Mouse (Mus musculus): Measurements from ENCODE around the gene Tnfaip8l1. TPM values are rescaled to one million over a fixed set of nuclear protein-coding genes. Genes with fewer than 3 reads are reported as not detected.

Tnfaip8l1 gene
- polyA plus RNA-seq, 1 experiment from 2014 or later, result 10.5 TPM

DNA sequence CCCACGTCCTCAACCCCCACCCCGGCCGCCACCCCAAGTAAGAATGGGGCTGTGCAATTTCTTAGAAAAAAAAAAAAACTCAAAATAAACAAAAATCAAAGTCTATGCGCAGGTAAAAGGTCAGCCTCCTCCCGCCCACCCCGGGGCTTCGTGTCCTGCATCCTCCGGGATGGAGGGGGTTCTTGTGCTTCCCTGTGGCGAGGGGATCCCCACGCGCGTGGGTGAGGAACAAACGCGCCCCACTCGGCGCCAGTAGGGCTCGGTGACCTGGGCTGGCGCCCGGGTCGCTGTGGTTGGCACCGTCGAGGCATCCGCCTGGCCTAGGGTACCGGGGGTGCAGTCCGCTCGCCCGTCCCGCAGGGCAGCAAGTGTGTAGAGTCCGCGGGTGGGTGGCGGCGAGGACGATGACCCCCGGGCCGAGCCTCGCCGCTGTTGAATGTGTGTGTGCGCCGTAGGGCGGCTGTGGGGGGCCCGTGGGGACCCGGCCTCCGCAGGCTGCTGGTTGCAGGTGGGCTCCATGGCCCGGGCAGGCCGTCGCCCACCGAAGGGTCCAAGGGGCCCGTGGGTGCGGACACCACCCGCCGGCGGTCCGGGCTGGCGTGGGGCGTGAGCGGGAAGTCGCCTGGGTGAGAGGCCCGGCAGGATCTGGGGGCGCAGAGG lies 38.5 kb upstream of the Tnfaip8l1 start:
- ATAC-seq (ENCODE audit: low FRiP score, low TSS enrichment) (0 out of 2 replicates have a peak, but pooled peaks have one; percentile 28), DNase-seq (no peak)
- H3K36me3 ChIP-seq (ENCODE audit: control insufficient read depth, insufficient read depth, low read length), result peaks cover 47% of the 10 kb centered on the region
- 47% methylated on average over 59 of the region's 59 CpGs for WGBS
- H3K4me1 ChIP-seq (ENCODE audit: control insufficient read depth, insufficient read depth, low read length), result no peaks in the 10 kb centered on the region
- no peak overlapping the region for H3K27ac ChIP-seq (replicated peaks; ENCODE audit: low read depth, low read length)
- H3K9me3 ChIP-seq (ENCODE audit: control insufficient read depth, low read length), result peaks cover 12% of the 10 kb centered on the region
- peaks cover 42% of the 10 kb centered on the region for H3K27me3 ChIP-seq (ENCODE audit: control insufficient read depth, insufficient read depth, low read length)
- peak overlapping the region; percentile 38 for H3K4me2 ChIP-seq (ENCODE audit: low read length)
- no peak overlapping the region for H3K9ac ChIP-seq (replicated peaks; ENCODE audit: low read length)
- H3K4me3 ChIP-seq (replicated peaks; ENCODE audit: low read depth, low read length), result 0 out of 2 replicates have a peak overlapping the region, but pooled peaks have one; percentile 1

DNA sequence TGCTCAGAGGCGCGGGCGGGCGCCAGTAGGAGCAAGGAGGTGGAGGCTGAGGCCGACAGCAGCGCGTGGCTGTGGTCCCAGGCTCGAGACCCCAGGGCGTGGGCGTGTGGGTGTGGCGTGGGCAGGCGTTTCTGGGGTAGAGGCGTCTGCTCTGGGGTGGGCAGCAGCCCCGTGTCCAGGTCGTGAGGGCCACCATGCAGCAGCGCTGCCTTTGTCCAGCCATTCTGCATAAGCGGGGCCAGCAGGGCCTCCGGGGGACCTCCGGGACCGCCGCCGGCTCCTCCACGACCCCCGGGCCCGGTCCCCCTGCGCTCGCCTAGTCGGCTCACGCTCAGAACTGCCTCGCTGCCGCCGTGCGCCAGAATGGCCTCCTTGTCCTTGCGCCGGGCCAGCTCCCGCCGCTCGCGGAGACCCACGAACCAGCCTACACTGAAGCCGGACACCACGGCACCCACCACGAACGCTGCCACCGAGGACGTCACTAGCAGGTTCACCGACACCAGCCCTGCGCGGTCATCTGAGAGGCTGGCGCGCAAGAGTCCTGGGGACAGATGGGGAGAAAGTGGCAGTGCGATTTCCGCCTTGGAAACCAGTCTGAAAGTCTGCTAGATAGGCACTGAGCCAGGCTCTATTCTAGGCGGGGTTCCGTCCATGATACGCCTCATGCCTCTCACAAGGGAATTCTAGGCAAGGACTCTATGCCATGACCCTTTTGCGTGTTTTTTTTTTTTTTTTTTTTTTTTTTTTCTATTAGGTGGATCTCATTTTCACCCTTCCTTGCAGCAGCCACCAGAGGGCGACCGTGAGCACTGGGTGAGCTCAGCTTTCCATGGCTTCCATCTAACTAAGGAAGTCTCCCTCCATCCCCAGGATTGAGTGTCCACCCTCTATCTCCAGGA lies 37.7 kb upstream of the Tnfaip8l1 start:
- Histone ChIP-seq H3K27me3 (ENCODE audit: control insufficient read depth, insufficient read depth, low read length) (peaks cover 35% of the 10 kb centered on the region), H3K27ac (replicated peaks; ENCODE audit: low read depth, low read length) (no peak overlapping the region), H3K4me3 (replicated peaks; ENCODE audit: low read depth, low read length) (0 out of 2 replicates have a peak overlapping the region, but pooled peaks have one; percentile 1), H3K4me2 (ENCODE audit: low read length) (peak overlapping the region; percentile 38), H3K4me1 (ENCODE audit: control insufficient read depth, insufficient read depth, low read length) (no peaks in the 10 kb centered on the region), H3K9ac (replicated peaks; ENCODE audit: low read length) (no peak overlapping the region), H3K9me3 (ENCODE audit: control insufficient read depth, low read length) (peaks cover 12% of the 10 kb centered on the region), H3K36me3 (ENCODE audit: control insufficient read depth, insufficient read depth, low read length) (peaks cover 55% of the 10 kb centered on the region)
- DNase-seq (peak; percentile 71), ATAC-seq (ENCODE audit: low FRiP score, low TSS enrichment) (peak; percentile 4; the same call in 1 of the 2 replicates)
- 10% methylated on average over 59 of the region's 59 CpGs for WGBS

DNA sequence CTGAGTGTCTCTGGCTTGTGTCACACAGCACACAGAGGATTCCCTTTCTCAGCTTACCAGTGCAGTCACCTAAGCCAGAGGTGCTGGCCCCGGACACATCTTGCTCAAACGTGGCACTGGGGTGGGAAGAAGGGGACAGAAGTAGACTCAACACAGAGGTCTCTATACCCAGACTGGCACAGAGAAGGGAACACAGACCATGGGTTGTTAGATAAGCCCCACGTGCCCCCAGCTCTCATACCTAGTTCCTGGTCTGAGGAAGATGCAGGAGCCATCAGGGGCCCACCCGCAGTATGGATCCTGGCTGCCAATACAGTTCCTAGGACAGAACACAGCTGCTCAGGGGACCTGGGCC lies 37.0 kb upstream of the Tnfaip8l1 start:
- Histone ChIP-seq H3K27ac (replicated peaks; ENCODE audit: low read depth, low read length) (no peak overlapping the region), H3K4me1 (ENCODE audit: control insufficient read depth, insufficient read depth, low read length) (no peaks in the 10 kb centered on the region), H3K27me3 (ENCODE audit: control insufficient read depth, insufficient read depth, low read length) (peaks cover 29% of the 10 kb centered on the region), H3K4me3 (replicated peaks; ENCODE audit: low read depth, low read length) (no peak overlapping the region), H3K9ac (replicated peaks; ENCODE audit: low read length) (no peak overlapping the region), H3K4me2 (ENCODE audit: low read length) (no peak overlapping the region), H3K9me3 (ENCODE audit: control insufficient read depth, low read length) (peaks cover 12% of the 10 kb centered on the region), H3K36me3 (ENCODE audit: control insufficient read depth, insufficient read depth, low read length) (peaks cover 60% of the 10 kb centered on the region)
- no peak for ATAC-seq (ENCODE audit: low FRiP score, low TSS enrichment)
- no peak for DNase-seq
- 87% methylated on average over 4 of the region's 4 CpGs for WGBS

DNA sequence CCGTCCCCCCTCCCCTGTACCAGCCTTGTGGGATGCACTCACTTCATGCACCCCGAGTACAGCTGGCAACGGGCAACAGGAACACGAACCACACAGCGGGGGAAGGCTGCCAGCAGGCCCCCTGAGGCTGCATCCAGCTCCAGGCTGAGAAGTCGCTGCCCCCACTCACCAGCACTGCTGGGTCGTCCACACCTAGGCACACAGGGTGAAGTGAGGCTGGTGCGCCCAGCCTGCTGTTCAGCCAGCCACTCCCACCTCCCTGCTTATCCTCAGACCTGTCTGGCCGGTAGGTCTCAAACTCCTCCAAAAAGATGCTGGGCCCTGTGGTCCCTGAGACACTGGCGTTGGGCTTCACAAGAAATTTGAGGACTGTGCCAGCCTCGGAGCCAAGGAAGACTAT lies 36.1 kb upstream of the Tnfaip8l1 start:
- H3K4me3 ChIP-seq (replicated peaks; ENCODE audit: low read depth, low read length), result no peak overlapping the region
- DNase-seq, result no peak
- H3K4me1 ChIP-seq (ENCODE audit: control insufficient read depth, insufficient read depth, low read length), result no peaks in the 10 kb centered on the region
- H3K4me2 ChIP-seq (ENCODE audit: low read length), result no peak overlapping the region
- no peak overlapping the region for H3K9ac ChIP-seq (replicated peaks; ENCODE audit: low read length)
- H3K27me3 ChIP-seq (ENCODE audit: control insufficient read depth, insufficient read depth, low read length), result peaks cover 19% of the 10 kb centered on the region
- H3K36me3 ChIP-seq (ENCODE audit: control insufficient read depth, insufficient read depth, low read length), result peaks cover 69% of the 10 kb centered on the region
- H3K27ac ChIP-seq (replicated peaks; ENCODE audit: low read depth, low read length), result no peak overlapping the region
- H3K9me3 ChIP-seq (ENCODE audit: control insufficient read depth, low read length), result peaks cover 12% of the 10 kb centered on the region
- no peak for ATAC-seq (ENCODE audit: low FRiP score, low TSS enrichment)
- 77% methylated on average over 11 of the region's 11 CpGs for WGBS

DNA sequence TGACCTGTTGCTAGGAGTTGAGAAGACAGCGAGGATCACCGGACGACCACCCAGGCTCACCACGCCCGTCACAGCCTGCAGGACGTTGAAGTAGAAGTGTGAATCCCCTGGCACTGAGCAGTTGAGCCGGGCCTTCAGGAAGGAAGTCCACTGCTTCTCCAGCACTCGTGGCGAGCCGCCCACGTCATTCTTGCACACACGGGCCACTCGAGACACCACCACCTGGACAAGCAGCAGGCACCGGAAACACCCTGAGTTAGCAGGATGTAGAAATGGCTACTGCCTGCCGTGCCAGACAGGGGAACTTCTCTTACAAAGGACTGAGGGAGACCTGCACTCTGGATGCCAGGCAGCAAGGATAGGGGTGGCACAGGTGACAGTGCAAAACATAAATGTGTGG lies 34.0 kb upstream of the Tnfaip8l1 start:
- Histone ChIP-seq H3K4me3 (replicated peaks; ENCODE audit: low read depth, low read length) (no peak overlapping the region), H3K4me1 (ENCODE audit: control insufficient read depth, insufficient read depth, low read length) (peaks cover 3% of the 10 kb centered on the region; the same call in 1 of the 2 replicates), H3K9me3 (ENCODE audit: control insufficient read depth, low read length) (0 out of 2 replicates have a peak, but pooled peaks cover under 1% of the 10 kb centered on the region), H3K27ac (replicated peaks; ENCODE audit: low read depth, low read length) (no peak overlapping the region), H3K9ac (replicated peaks; ENCODE audit: low read length) (no peak overlapping the region), H3K36me3 (ENCODE audit: control insufficient read depth, insufficient read depth, low read length) (peaks cover 69% of the 10 kb centered on the region), H3K4me2 (ENCODE audit: low read length) (no peak overlapping the region), H3K27me3 (ENCODE audit: control insufficient read depth, insufficient read depth, low read length) (peaks cover 12% of the 10 kb centered on the region)
- ATAC-seq (ENCODE audit: low FRiP score, low TSS enrichment) (no peak), DNase-seq (no peak)
- 86% methylated on average over 15 of the region's 15 CpGs for WGBS

DNA sequence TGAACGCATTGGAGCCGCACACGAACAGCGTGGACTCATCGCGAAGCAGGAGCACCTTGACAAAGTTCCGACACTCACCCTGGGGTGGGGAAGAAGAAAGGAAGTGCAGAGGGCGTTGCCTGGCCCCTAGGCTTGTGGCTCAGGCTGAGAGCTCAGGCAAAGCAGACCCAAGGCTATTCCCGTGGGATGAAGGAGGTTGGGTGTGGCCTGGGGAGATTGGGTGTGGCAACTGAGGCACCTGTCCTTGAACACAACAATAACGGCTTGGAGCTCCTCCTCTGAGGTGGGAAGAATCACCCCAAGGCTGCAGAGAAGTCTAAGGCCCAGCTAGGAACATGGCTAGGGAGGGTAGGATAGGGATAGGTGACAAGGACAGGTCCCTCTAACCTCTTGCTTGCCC lies 31.1 kb upstream of the Tnfaip8l1 start:
- DNase-seq (no peak), ATAC-seq (ENCODE audit: low FRiP score, low TSS enrichment) (no peak)
- Histone ChIP-seq H3K4me2 (ENCODE audit: low read length) (no peak overlapping the region), H3K4me1 (ENCODE audit: control insufficient read depth, insufficient read depth, low read length) (peaks cover 7% of the 10 kb centered on the region; the same call in 1 of the 2 replicates), H3K9me3 (ENCODE audit: control insufficient read depth, low read length) (no peaks in the 10 kb centered on the region), H3K27me3 (ENCODE audit: control insufficient read depth, insufficient read depth, low read length) (peaks cover 5% of the 10 kb centered on the region; the same call in 1 of the 2 replicates), H3K9ac (replicated peaks; ENCODE audit: low read length) (no peak overlapping the region), H3K27ac (replicated peaks; ENCODE audit: low read depth, low read length) (no peak overlapping the region), H3K4me3 (replicated peaks; ENCODE audit: low read depth, low read length) (no peak overlapping the region), H3K36me3 (ENCODE audit: control insufficient read depth, insufficient read depth, low read length) (peaks cover 51% of the 10 kb centered on the region)
- WGBS, result 93% methylated on average over 10 of the region's 10 CpGs

DNA sequence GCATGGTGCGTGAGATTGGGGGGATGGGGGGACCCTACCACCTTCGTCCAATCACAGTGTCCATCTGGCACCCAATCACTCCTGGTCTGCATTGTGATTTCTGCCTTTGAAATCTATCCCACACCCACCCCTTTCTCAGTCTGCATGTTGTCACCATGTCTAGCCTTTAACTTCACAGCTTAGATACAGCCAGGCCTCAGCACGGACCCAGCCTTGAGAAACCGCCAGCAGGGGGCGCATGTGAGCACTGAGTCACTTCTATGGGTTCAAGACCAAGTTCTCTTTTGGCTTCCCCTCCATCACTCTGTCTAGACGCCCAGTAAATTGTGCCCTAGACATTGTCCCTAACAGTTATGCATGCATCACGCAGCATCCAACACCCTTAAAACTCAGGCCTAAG lies 30.5 kb upstream of the Tnfaip8l1 start:
- Histone ChIP-seq H3K9me3 (ENCODE audit: control insufficient read depth, low read length) (no peaks in the 10 kb centered on the region), H3K27ac (replicated peaks; ENCODE audit: low read depth, low read length) (no peak overlapping the region), H3K9ac (replicated peaks; ENCODE audit: low read length) (no peak overlapping the region), H3K27me3 (ENCODE audit: control insufficient read depth, insufficient read depth, low read length) (peaks cover 5% of the 10 kb centered on the region; the same call in 1 of the 2 replicates), H3K36me3 (ENCODE audit: control insufficient read depth, insufficient read depth, low read length) (peaks cover 45% of the 10 kb centered on the region), H3K4me3 (replicated peaks; ENCODE audit: low read depth, low read length) (no peak overlapping the region), H3K4me2 (ENCODE audit: low read length) (no peak overlapping the region), H3K4me1 (ENCODE audit: control insufficient read depth, insufficient read depth, low read length) (peaks cover 7% of the 10 kb centered on the region; the same call in 1 of the 2 replicates)
- ATAC-seq (ENCODE audit: low FRiP score, low TSS enrichment) (peak; percentile 28; the same call in 1 of the 2 replicates), DNase-seq (peak; percentile 80)
- WGBS, result 41% methylated on average over 7 of the region's 7 CpGs

DNA sequence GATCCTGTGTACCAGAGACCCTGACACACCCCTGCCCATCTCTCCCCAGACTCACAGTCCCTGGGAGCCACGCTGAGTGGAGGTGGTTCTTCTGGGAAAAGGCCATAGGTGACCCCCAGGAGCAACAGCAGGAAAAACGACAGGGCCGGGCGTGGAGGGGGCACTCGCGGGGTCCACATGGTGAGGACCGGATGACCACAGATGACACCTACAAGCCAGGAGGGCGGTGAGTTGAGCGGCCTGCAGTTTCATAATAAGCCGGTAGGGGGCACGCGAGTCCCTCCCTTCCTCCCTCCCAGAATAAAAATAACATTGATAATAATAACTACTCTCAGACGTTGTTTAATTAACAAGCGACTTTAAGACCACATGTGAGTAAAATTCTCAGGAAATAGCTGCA lies 29.6 kb upstream of the Tnfaip8l1 start:
- Histone ChIP-seq H3K9me3 (ENCODE audit: control insufficient read depth, low read length) (no peaks in the 10 kb centered on the region), H3K4me2 (ENCODE audit: low read length) (no peak overlapping the region), H3K4me3 (replicated peaks; ENCODE audit: low read depth, low read length) (no peak overlapping the region), H3K36me3 (ENCODE audit: control insufficient read depth, insufficient read depth, low read length) (peaks cover 36% of the 10 kb centered on the region), H3K27ac (replicated peaks; ENCODE audit: low read depth, low read length) (no peak overlapping the region), H3K27me3 (ENCODE audit: control insufficient read depth, insufficient read depth, low read length) (peaks cover 5% of the 10 kb centered on the region; the same call in 1 of the 2 replicates), H3K4me1 (ENCODE audit: control insufficient read depth, insufficient read depth, low read length) (peaks cover 13% of the 10 kb centered on the region), H3K9ac (replicated peaks; ENCODE audit: low read length) (no peak overlapping the region)
- peak; percentile 9; the same call in 1 of the 2 replicates for ATAC-seq (ENCODE audit: low FRiP score, low TSS enrichment)
- peak; percentile 71 for DNase-seq
- WGBS, result 5% methylated on average over 14 of the region's 14 CpGs

All from midbrain, embryonic 14.5 days (tissue).